Mouse (Mus musculus): ENCODE results near the gene Cap2. TPM values are rescaled to one million over a fixed set of nuclear protein-coding genes. Genes with fewer than 3 reads are reported as not detected.
A peak's percentile ranks its signal among the peaks of the same experiment; 100 is the strongest.

Gene Cap2
- polyA plus RNA-seq, 1 experiment from 2014 or later: 6.2 TPM

- Histone ChIP-seq H3K9ac (replicated peaks) (no peak overlapping the region), H3K4me1 (peaks cover 37% of the 10 kb centered on the region), H3K36me3 (no peaks in the 10 kb centered on the region), H3K27ac (replicated peaks) (no peak overlapping the region), H3K9me3 (replicated peaks) (no peaks in the 10 kb centered on the region), H3K4me2 (peak overlapping the region; percentile 19), H3K4me3 (replicated peaks) (no peak overlapping the region), H3K27me3 (replicated peaks) (no peaks in the 10 kb centered on the region)
- WGBS: 50% methylated on average over 11 of the region's 11 CpGs
- ATAC-seq (ENCODE audit: low FRiP score): no peak
These were observed 70.5 kb downstream of the Cap2 start for GRCm38 (mm10) chr13:46571961-46572647.

GRCm38 (mm10) chr13:46572648-46573163 lies 71.1 kb downstream of the Cap2 start:
- Histone ChIP-seq H3K4me2 (0 out of 2 replicates have a peak overlapping the region, but pooled peaks have one; percentile 19), H3K9me3 (replicated peaks) (no peaks in the 10 kb centered on the region), H3K27me3 (replicated peaks) (no peaks in the 10 kb centered on the region), H3K4me1 (peaks cover 37% of the 10 kb centered on the region), H3K36me3 (no peaks in the 10 kb centered on the region), H3K4me3 (replicated peaks) (no peak overlapping the region), H3K27ac (replicated peaks) (no peak overlapping the region), H3K9ac (replicated peaks) (no peak overlapping the region)
- no peak for ATAC-seq (ENCODE audit: low FRiP score)
- 58% methylated on average over 9 of the region's 9 CpGs for WGBS

- Histone ChIP-seq H3K9ac (replicated peaks) (no peak overlapping the region), H3K4me2 (no peak overlapping the region), H3K4me1 (peaks cover 37% of the 10 kb centered on the region), H3K27ac (replicated peaks) (0 out of 2 replicates have a peak overlapping the region, but pooled peaks have one; percentile 1), H3K27me3 (replicated peaks) (no peaks in the 10 kb centered on the region), H3K4me3 (replicated peaks) (no peak overlapping the region), H3K36me3 (no peaks in the 10 kb centered on the region), H3K9me3 (replicated peaks) (no peaks in the 10 kb centered on the region)
- ATAC-seq (ENCODE audit: low FRiP score): no peak
- 56% methylated on average over 5 of the region's 5 CpGs for WGBS
These were observed 72.6 kb downstream of the Cap2 start for GRCm38 (mm10) chr13:46574201-46574600.

GRCm38 (mm10) chr13:46574707-46575106 lies 73.1 kb downstream of the Cap2 start:
- H3K36me3 ChIP-seq: no peaks in the 10 kb centered on the region
- no peak overlapping the region for H3K4me2 ChIP-seq
- H3K27ac ChIP-seq (replicated peaks): 0 out of 2 replicates have a peak overlapping the region, but pooled peaks have one; percentile 1
- peaks cover 37% of the 10 kb centered on the region for H3K4me1 ChIP-seq
- no peaks in the 10 kb centered on the region for H3K9me3 ChIP-seq (replicated peaks)
- H3K4me3 ChIP-seq (replicated peaks): no peak overlapping the region
- H3K9ac ChIP-seq (replicated peaks): no peak overlapping the region
- ATAC-seq (ENCODE audit: low FRiP score): no peak
- WGBS: 56% methylated on average over 4 of the region's 4 CpGs
- no peaks in the 10 kb centered on the region for H3K27me3 ChIP-seq (replicated peaks)

GRCm38 (mm10) chr13:46584860-46585259 lies 83.2 kb downstream of the Cap2 start:
- Histone ChIP-seq H3K27ac (replicated peaks) (no peak overlapping the region), H3K4me3 (replicated peaks) (no peak overlapping the region), H3K27me3 (replicated peaks) (no peaks in the 10 kb centered on the region), H3K9ac (replicated peaks) (no peak overlapping the region), H3K4me1 (no peaks in the 10 kb centered on the region), H3K9me3 (replicated peaks) (no peaks in the 10 kb centered on the region), H3K4me2 (no peak overlapping the region), H3K36me3 (no peaks in the 10 kb centered on the region)
- ATAC-seq (ENCODE audit: low FRiP score): no peak
- WGBS: 77% methylated on average over 7 of the region's 7 CpGs

GRCm38 (mm10) chr13:46587717-46588289 lies 86.2 kb downstream of the Cap2 start:
- peaks cover 6% of the 10 kb centered on the region; the same call in 1 of the 2 replicates for H3K4me1 ChIP-seq
- H3K4me3 ChIP-seq (replicated peaks): no peak overlapping the region
- WGBS: 89% methylated on average over 17 of the region's 17 CpGs
- H3K27me3 ChIP-seq (replicated peaks): no peaks in the 10 kb centered on the region
- H3K4me2 ChIP-seq: no peak overlapping the region
- H3K9ac ChIP-seq (replicated peaks): no peak overlapping the region
- no peaks in the 10 kb centered on the region for H3K36me3 ChIP-seq
- H3K9me3 ChIP-seq (replicated peaks): no peaks in the 10 kb centered on the region
- no peak for ATAC-seq (ENCODE audit: low FRiP score)
- no peak overlapping the region for H3K27ac ChIP-seq (replicated peaks)

GRCm38 (mm10) chr13:46588606-46589005 lies 87.0 kb downstream of the Cap2 start:
- no peaks in the 10 kb centered on the region for H3K9me3 ChIP-seq (replicated peaks)
- no peak for ATAC-seq (ENCODE audit: low FRiP score)
- peaks cover 8% of the 10 kb centered on the region; the same call in 1 of the 2 replicates for H3K4me1 ChIP-seq
- no peak overlapping the region for H3K4me2 ChIP-seq
- H3K9ac ChIP-seq (replicated peaks): no peak overlapping the region
- H3K4me3 ChIP-seq (replicated peaks): no peak overlapping the region
- H3K27me3 ChIP-seq (replicated peaks): no peaks in the 10 kb centered on the region
- H3K27ac ChIP-seq (replicated peaks): no peak overlapping the region
- H3K36me3 ChIP-seq: no peaks in the 10 kb centered on the region
- 93% methylated on average over 5 of the region's 5 CpGs for WGBS

GRCm38 (mm10) chr13:46590885-46591284 lies 89.2 kb downstream of the Cap2 start:
- 95% methylated on average over 4 of the region's 4 CpGs for WGBS
- no peak for ATAC-seq (ENCODE audit: low FRiP score)

GRCm38 (mm10) chr13:46600694-46601093 lies 99.0 kb downstream of the Cap2 start:
- ATAC-seq (ENCODE audit: low FRiP score): no peak
- no peaks in the 10 kb centered on the region for H3K9me3 ChIP-seq (replicated peaks)
- no peak overlapping the region for H3K9ac ChIP-seq (replicated peaks)
- H3K4me1 ChIP-seq: 0 out of 2 replicates have a peak, but pooled peaks cover 7% of the 10 kb centered on the region
- H3K4me3 ChIP-seq (replicated peaks): no peak overlapping the region
- no peaks in the 10 kb centered on the region for H3K36me3 ChIP-seq
- no peaks in the 10 kb centered on the region for H3K27me3 ChIP-seq (replicated peaks)
- no peak overlapping the region for H3K27ac ChIP-seq (replicated peaks)
- no peak overlapping the region for H3K4me2 ChIP-seq
- WGBS: 82% methylated on average over 5 of the region's 5 CpGs

More at GRCm38 (mm10) chr13:46590885-46591284, 89.2 kb downstream of the Cap2 start:
- Histone ChIP-seq H3K9ac (replicated peaks) (no peak overlapping the region), H3K36me3 (no peaks in the 10 kb centered on the region), H3K9me3 (replicated peaks) (no peaks in the 10 kb centered on the region), H3K4me2 (no peak overlapping the region), H3K4me1 (peaks cover 8% of the 10 kb centered on the region; the same call in 1 of the 2 replicates), H3K27me3 (replicated peaks) (no peaks in the 10 kb centered on the region), H3K4me3 (replicated peaks) (no peak overlapping the region), H3K27ac (replicated peaks) (no peak overlapping the region)

- ATAC-seq (ENCODE audit: low FRiP score): no peak
- no peak overlapping the region for H3K4me2 ChIP-seq
- H3K27me3 ChIP-seq (replicated peaks): no peaks in the 10 kb centered on the region
- H3K4me1 ChIP-seq: 0 out of 2 replicates have a peak, but pooled peaks cover 7% of the 10 kb centered on the region
- H3K27ac ChIP-seq (replicated peaks): no peak overlapping the region
- H3K4me3 ChIP-seq (replicated peaks): no peak overlapping the region
- WGBS: 75% methylated on average over 2 of the region's 2 CpGs
- H3K36me3 ChIP-seq: no peaks in the 10 kb centered on the region
- no peaks in the 10 kb centered on the region for H3K9me3 ChIP-seq (replicated peaks)
- no peak overlapping the region for H3K9ac ChIP-seq (replicated peaks)
These were observed 99.7 kb downstream of the Cap2 start for GRCm38 (mm10) chr13:46601386-46601785.

GRCm38 (mm10) chr13:46602674-46603073 lies 101.0 kb downstream of the Cap2 start:
- no peak for ATAC-seq (ENCODE audit: low FRiP score)
- Histone ChIP-seq H3K9ac (replicated peaks) (no peak overlapping the region), H3K4me3 (replicated peaks) (no peak overlapping the region), H3K27ac (replicated peaks) (no peak overlapping the region), H3K27me3 (replicated peaks) (no peaks in the 10 kb centered on the region), H3K4me2 (no peak overlapping the region), H3K4me1 (0 out of 2 replicates have a peak, but pooled peaks cover 7% of the 10 kb centered on the region), H3K9me3 (replicated peaks) (no peaks in the 10 kb centered on the region), H3K36me3 (no peaks in the 10 kb centered on the region)
- 94% methylated on average over 11 of the region's 11 CpGs for WGBS

GRCm38 (mm10) chr13:46611033-46611432 lies 109.4 kb downstream of the Cap2 start:
- Histone ChIP-seq H3K27ac (replicated peaks) (no peak overlapping the region), H3K36me3 (no peaks in the 10 kb centered on the region), H3K4me2 (no peak overlapping the region), H3K9ac (replicated peaks) (no peak overlapping the region), H3K4me3 (replicated peaks) (no peak overlapping the region), H3K27me3 (replicated peaks) (no peaks in the 10 kb centered on the region), H3K9me3 (replicated peaks) (no peaks in the 10 kb centered on the region), H3K4me1 (no peaks in the 10 kb centered on the region)
- 89% methylated on average over 3 of the region's 3 CpGs for WGBS
- ATAC-seq (ENCODE audit: low FRiP score): no peak

All from neural tube, embryonic 15.5 days (tissue).